Comparison of ENCODE assay signal across 11 mouse cellular contexts in genomic region chr11:35602586-35602985, GRCm38 (mm10).
"Had no signal": no experiment of that assay in that cellular context is flagged by ENCODE, and none has a peak within 500 bp of the region (broad histone marks: within the 10 kb centered on the region; RNA-seq: fewer than 3 reads in every experiment).

No protein-coding gene starts in this region.

- DNase-seq: kidney, adult 2 months; kidney, postnatal 10 days; midbrain, embryonic 14.5 days; retina, postnatal 1 day; right cerebral cortex, postnatal 4 days; spleen, adult 18-20 months; thymus, postnatal 36 days had no signal

- H3K4me2 ChIP-seq: limb, embryonic 15.5 days; liver, embryonic 12.5 days; lung, embryonic 14.5 days; neural tube, embryonic 13.5 days had no signal

- ATAC-seq: liver, embryonic 12.5 days had no signal

- H3K4me3 ChIP-seq: limb, embryonic 15.5 days; liver, embryonic 12.5 days; neural tube, embryonic 13.5 days had no signal

- H3K9me3 ChIP-seq: limb, embryonic 15.5 days; liver, embryonic 12.5 days; neural tube, embryonic 13.5 days had no signal

- H3K9ac ChIP-seq: limb, embryonic 15.5 days; liver, embryonic 12.5 days; lung, embryonic 14.5 days; neural tube, embryonic 13.5 days had no signal

- H3K27ac ChIP-seq: limb, embryonic 15.5 days; liver, embryonic 12.5 days; neural tube, embryonic 13.5 days had no signal

- H3K36me3 ChIP-seq: liver, embryonic 12.5 days; neural tube, embryonic 13.5 days had no signal

- H3K27me3 ChIP-seq: limb, embryonic 15.5 days; liver, embryonic 12.5 days; neural tube, embryonic 13.5 days had no signal

- H3K4me1 ChIP-seq: liver, embryonic 12.5 days had no signal
